Mouse (Mus musculus): ENCODE measurements around the gene Gm12216.

GRCm38 (mm10) chr11:53851795-53852194 is 7.3 kb downstream of the Gm12216 start:
- no peak for TF ChIP-seq CTCF (IDR thresholded peaks at IDR 0.05; ENCODE audit: low read depth, low read length)
- TF ChIP-seq POLR2A (IDR thresholded peaks at IDR 0.05; ENCODE audit: insufficient read depth, low read length), result no peak
